ENCODE assay signal across 7 mouse cellular contexts in genomic region chr8:120569939-120570715, GRCm38 (mm10). TPM values are rescaled to one million over a fixed set of nuclear protein-coding genes. Genes with fewer than 3 reads are reported as not detected.
A peak's percentile ranks its signal among the peaks of the same experiment; 100 is the strongest.
DNase-seq lines count a peak whose midpoint lies in the region; ATAC-seq lines count a peak whose summit lies in the region.

No protein-coding gene starts in this region.

- H3K4me2 ChIP-seq in embryonic facial prominence, embryonic 11.5 days (ENCODE audit: low read depth, low read length) = no peak overlapping the region
- no peak overlapping the region for H3K4me2 ChIP-seq in heart, embryonic 12.5 days

- peak; percentile 90 for DNase-seq in ES-CJ7 (ENCODE audit: low read depth, low spot score)
- DNase-seq in adrenal gland, postnatal 10 days = peak; percentile 89
- DNase-seq in embryonic facial prominence, embryonic 11.5 days (ENCODE audit: low spot score) = peak; percentile 87
- peak; percentile 86 to 88 for DNase-seq in layer of hippocampus, postnatal 10 days (ENCODE audit: low spot score in 2 of 2)
- DNase-seq in right cerebral cortex, postnatal 25 days = peak; percentile 78

- no peak overlapping the region for H3K9ac ChIP-seq in embryonic facial prominence, embryonic 11.5 days (replicated peaks; ENCODE audit: low read length)
- H3K9ac ChIP-seq in heart, embryonic 12.5 days = peak overlapping the region; percentile 46; the same call in 1 of the 2 replicates

- H3K4me1 ChIP-seq in embryonic facial prominence, embryonic 11.5 days (ENCODE audit: control insufficient read depth, insufficient read depth, low read length) = peaks cover 9% of the 10 kb centered on the region
- H3K4me1 ChIP-seq in heart, embryonic 12.5 days (replicated peaks) = peaks cover 44% of the 10 kb centered on the region

- H3K27ac ChIP-seq in embryonic facial prominence, embryonic 11.5 days (replicated peaks; ENCODE audit: low read depth, low read length) = no peak overlapping the region
- H3K27ac ChIP-seq in heart, embryonic 12.5 days (ENCODE audit: poor library complexity, severe bottlenecking) = 0 out of 2 replicates have a peak overlapping the region, but pooled peaks have one; percentile 5

- H3K9me3 ChIP-seq in embryonic facial prominence, embryonic 11.5 days (replicated peaks; ENCODE audit: control insufficient read depth, low read length) = no peaks in the 10 kb centered on the region
- no peaks in the 10 kb centered on the region for H3K9me3 ChIP-seq in heart, embryonic 12.5 days (replicated peaks)

- WGBS in embryonic facial prominence, embryonic 11.5 days = 64% methylated on average over 13 of the region's 13 CpGs
- 49% methylated on average over 13 of the region's 13 CpGs for WGBS in heart, embryonic 12.5 days

- no peaks in the 10 kb centered on the region for H3K27me3 ChIP-seq in embryonic facial prominence, embryonic 11.5 days (ENCODE audit: control insufficient read depth, insufficient read depth, low read length)
- H3K27me3 ChIP-seq in heart, embryonic 12.5 days (replicated peaks) = no peaks in the 10 kb centered on the region

- no peak for ATAC-seq in embryonic facial prominence, embryonic 11.5 days (replicated peaks; ENCODE audit: insufficient number of reproducible peaks, low FRiP score, low TSS enrichment, low read depth)
- no peak for ATAC-seq in heart, embryonic 12.5 days (ENCODE audit: insufficient number of reproducible peaks, low FRiP score)
- peak; percentile 67 for ATAC-seq in megakaryocyte, adult 5-6 weeks (ENCODE audit: poor library complexity, severe bottlenecking)

- no peak overlapping the region for H3K4me3 ChIP-seq in embryonic facial prominence, embryonic 11.5 days (ENCODE audit: low read depth, low read length)
- H3K4me3 ChIP-seq in heart, embryonic 12.5 days = no peak overlapping the region

- H3K36me3 ChIP-seq in embryonic facial prominence, embryonic 11.5 days (replicated peaks; ENCODE audit: control insufficient read depth, insufficient read depth, low read depth, low read length) = peaks cover 29% of the 10 kb centered on the region
- peaks cover 96% of the 10 kb centered on the region for H3K36me3 ChIP-seq in heart, embryonic 12.5 days

RNA-seq across cellular contexts. Expression of gene Gins2, which starts 19.0 kb away (rescaled TPM):
- total RNA-seq in adrenal gland, postnatal 10 days (2021) = 10 to 100 TPM; 18.6 to 19.0 TPM
- 127 and 132 TPM in 2 replicates for polyA plus RNA-seq in embryonic facial prominence, embryonic 11.5 days (2014; fragmentation: Nextera tagmentation; extraction: Ambion mirVana)
- 63.4 and 66.8 TPM in 2 replicates for polyA plus RNA-seq in heart, embryonic 12.5 days (2016; fragmentation: Nextera tagmentation; extraction: Ambion mirVana)
- total RNA-seq in layer of hippocampus, postnatal 10 days (2021) = 1 to 10 TPM; 2.5 to 4.2 TPM
- 28.3 and 31.8 TPM in 2 replicates for total RNA-seq in megakaryocyte, adult 5-6 weeks (2015)
- total RNA-seq in megakaryocyte, adult 5-6 weeks (2017) = 23.2 and 28.9 TPM in 2 replicates
